Mouse (Mus musculus) hindbrain, embryonic 14.5 days (tissue): ENCODE results near the gene Flnb. TPM values are rescaled to one million over a fixed set of nuclear protein-coding genes. Genes with fewer than 3 reads are reported as not detected.

Source experiments
- ATAC-seq: fragments of 200-750 bp; cut with Nextera tagmentation; 2 replicates; pipeline ENCODE4 v1.8.0; 2017; ENCODE audit warnings: moderate number of reproducible peaks, mild to moderate bottlenecking, moderate TSS enrichment, moderate library complexity; ENCODE audit not compliant: low FRiP score
- DNase-seq: peaks from one replicate; pipeline ENCODE4 v3.0.0-alpha.2; 2015; ENCODE audit warnings: low spot score
- H3K27ac ChIP-seq: fragments of 300-500 bp; sonication (generic); 2 replicates; pipeline ENCODE4 v1.5.1; 2014; ENCODE audit warnings: mild to moderate bottlenecking, moderate library complexity
- H3K27me3 ChIP-seq: fragments of 300-500 bp; sonication (generic); 2 replicates; pipeline ENCODE4 v1.6.1; 2014; ENCODE audit warnings: mild to moderate bottlenecking, low read length, mixed read lengths; ENCODE audit not compliant: control insufficient read depth, insufficient read depth
- H3K36me3 ChIP-seq: fragments of 300-500 bp; sonication (generic); replicated peaks from 2 replicates; pipeline ENCODE4 v1.6.1; 2014; ENCODE audit not compliant: control insufficient read depth, insufficient read depth
- H3K4me1 ChIP-seq: fragments of 300-500 bp; sonication (generic); replicated peaks from 2 replicates; pipeline ENCODE4 v1.6.1; 2014; ENCODE audit warnings: antibody characterized with exemption, low read length, mixed read lengths; ENCODE audit not compliant: control insufficient read depth, insufficient read depth
- H3K4me2 ChIP-seq: fragments of 300-500 bp; sonication (generic); replicated peaks from 2 replicates; pipeline ENCODE4 v1.6.1; 2014; ENCODE audit warnings: mild to moderate bottlenecking, moderate library complexity
- H3K4me3 ChIP-seq: fragments of 300-500 bp; sonication (generic); replicated peaks from 2 replicates; pipeline ENCODE4 v1.5.1; 2014; ENCODE audit warnings: mild to moderate bottlenecking, low read length
- H3K9ac ChIP-seq: fragments of 300-500 bp; sonication (generic); 2 replicates; pipeline ENCODE4 v1.6.1; 2014
- H3K9me3 ChIP-seq: fragments of 300-500 bp; sonication (generic); 2 replicates; pipeline ENCODE4 v1.6.1; 2016; ENCODE audit warnings: low read length; ENCODE audit not compliant: control insufficient read depth
- WGBS: fragments of 180-500 bp; shearing (Covaris S2); extraction: QIAGEN DNeasy Blood & Tissue Kit; methylation state at CpG from one replicate; pipeline ENCODE4 v1.1.7; 2014; 5-methylcytosine and 5-hydroxymethylcytosine counted together
- polyA plus RNA-seq: library from polyadenylated mRNA; unstranded; fragments of >200 nt; fragmentation: Nextera tagmentation; extraction: Ambion mirVana; gene quantifications from 2 replicates; pipeline ENCODE4 v1.2.1, GENCODE M21; 2014

Gene Flnb
- polyA plus RNA-seq, 1 experiment from 2014 or later: 9.0 TPM

DNA sequence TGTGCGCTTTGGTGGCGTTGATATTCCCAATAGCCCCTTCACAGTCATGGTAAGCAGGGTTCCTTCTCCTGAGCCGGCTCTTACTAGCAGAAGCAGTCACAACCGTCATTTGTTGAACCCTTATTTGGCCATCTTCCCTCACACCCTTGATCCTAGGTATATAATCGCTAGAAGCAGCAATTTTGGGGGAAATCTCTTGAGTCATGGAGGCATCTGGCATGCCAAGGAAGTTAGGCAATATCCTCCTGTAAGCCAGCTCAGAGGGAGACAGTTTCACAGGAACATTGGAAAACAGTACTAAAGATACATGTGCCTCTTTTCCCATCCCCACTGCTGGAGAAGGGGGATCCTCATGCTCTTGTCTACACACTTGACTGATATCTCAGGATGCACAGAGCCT lies 101.6 kb downstream of the Flnb start:
- DNase-seq (no peak), ATAC-seq (no peak)
- no peak overlapping the region for H3K9ac ChIP-seq
- peaks cover 90% of the 10 kb centered on the region for H3K36me3 ChIP-seq
- no peaks in the 10 kb centered on the region for H3K9me3 ChIP-seq
- no peak overlapping the region for H3K27ac ChIP-seq
- no peak overlapping the region for H3K4me2 ChIP-seq
- H3K27me3 ChIP-seq: no peaks in the 10 kb centered on the region
- H3K4me3 ChIP-seq: no peak overlapping the region
- 94% methylated on average over 5 of the region's 5 CpGs for WGBS
- no peaks in the 10 kb centered on the region for H3K4me1 ChIP-seq

DNA sequence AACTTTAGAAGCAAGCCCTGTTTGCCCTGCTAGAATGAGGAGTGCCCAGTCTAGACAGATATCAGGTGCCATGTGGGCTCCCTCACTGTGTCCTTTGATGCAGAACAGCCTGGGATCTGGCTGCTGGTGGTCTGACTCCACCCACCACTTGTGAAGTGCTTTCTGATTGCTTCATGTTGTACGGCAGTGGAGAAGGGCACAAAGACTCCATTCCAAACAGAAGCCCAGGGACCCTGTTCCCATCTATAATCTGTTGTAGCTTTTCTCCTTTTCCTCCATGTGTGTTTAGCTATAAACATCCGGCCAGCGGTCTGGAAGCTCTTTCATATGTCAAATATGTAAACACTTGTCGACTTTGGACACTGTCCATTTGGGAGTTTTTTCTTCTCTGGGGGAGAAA lies 102.2 kb downstream of the Flnb start:
- H3K27ac ChIP-seq: no peak overlapping the region
- no peaks in the 10 kb centered on the region for H3K27me3 ChIP-seq
- H3K36me3 ChIP-seq: peaks cover 88% of the 10 kb centered on the region
- ATAC-seq: no peak
- H3K4me3 ChIP-seq: no peak overlapping the region
- H3K9me3 ChIP-seq: no peaks in the 10 kb centered on the region
- 83% methylated on average over 4 of the region's 4 CpGs for WGBS
- H3K4me2 ChIP-seq: no peak overlapping the region
- H3K4me1 ChIP-seq: no peaks in the 10 kb centered on the region
- DNase-seq: no peak
- no peak overlapping the region for H3K9ac ChIP-seq

GRCm38 (mm10) chr14:7921459-7921858 lies 103.7 kb downstream of the Flnb start:
- Histone ChIP-seq H3K4me3 (no peak overlapping the region), H3K4me1 (no peaks in the 10 kb centered on the region), H3K9me3 (no peaks in the 10 kb centered on the region), H3K27me3 (no peaks in the 10 kb centered on the region), H3K36me3 (peaks cover 89% of the 10 kb centered on the region), H3K4me2 (no peak overlapping the region), H3K27ac (no peak overlapping the region), H3K9ac (no peak overlapping the region)
- DNase-seq: no peak
- 89% methylated on average over 5 of the region's 5 CpGs for WGBS
- ATAC-seq: no peak

DNA sequence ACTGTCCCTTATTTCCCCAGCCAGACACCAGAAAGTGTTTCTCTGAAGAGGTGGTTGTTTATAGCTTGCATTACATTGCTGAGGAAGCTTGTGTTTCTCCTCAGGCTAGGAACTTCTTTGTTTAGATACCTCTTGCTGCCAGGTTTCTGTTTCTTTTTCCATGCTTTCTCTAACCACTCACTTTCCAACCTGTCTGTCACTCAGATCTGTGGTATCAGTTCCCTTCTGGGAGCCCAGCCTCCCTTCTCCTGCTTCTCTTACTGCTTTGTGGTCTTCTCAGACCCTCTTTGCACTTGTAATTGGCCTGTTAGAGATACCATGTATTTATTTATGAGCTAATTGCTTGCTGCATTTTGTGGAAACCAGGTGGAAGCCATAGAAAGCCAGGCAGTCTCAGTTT lies 105.9 kb downstream of the Flnb start:
- H3K9me3 ChIP-seq: no peaks in the 10 kb centered on the region
- no peak overlapping the region for H3K9ac ChIP-seq
- DNase-seq (no peak), ATAC-seq (no peak)
- H3K4me3 ChIP-seq: no peak overlapping the region
- no peak overlapping the region for H3K4me2 ChIP-seq
- H3K4me1 ChIP-seq: no peaks in the 10 kb centered on the region
- H3K27me3 ChIP-seq: no peaks in the 10 kb centered on the region
- peaks cover 83% of the 10 kb centered on the region for H3K36me3 ChIP-seq
- no peak overlapping the region for H3K27ac ChIP-seq

- Histone ChIP-seq H3K27ac (no peak overlapping the region), H3K36me3 (peaks cover 91% of the 10 kb centered on the region), H3K9ac (no peak overlapping the region), H3K27me3 (no peaks in the 10 kb centered on the region), H3K4me3 (no peak overlapping the region), H3K9me3 (no peaks in the 10 kb centered on the region), H3K4me2 (no peak overlapping the region), H3K4me1 (no peaks in the 10 kb centered on the region)
- DNase-seq (no peak), ATAC-seq (no peak)
- WGBS: 79% methylated on average over 1 of the region's 1 CpGs
Observed at GRCm38 (mm10) chr14:7928362-7928761, 110.6 kb downstream of the Flnb start.

DNA sequence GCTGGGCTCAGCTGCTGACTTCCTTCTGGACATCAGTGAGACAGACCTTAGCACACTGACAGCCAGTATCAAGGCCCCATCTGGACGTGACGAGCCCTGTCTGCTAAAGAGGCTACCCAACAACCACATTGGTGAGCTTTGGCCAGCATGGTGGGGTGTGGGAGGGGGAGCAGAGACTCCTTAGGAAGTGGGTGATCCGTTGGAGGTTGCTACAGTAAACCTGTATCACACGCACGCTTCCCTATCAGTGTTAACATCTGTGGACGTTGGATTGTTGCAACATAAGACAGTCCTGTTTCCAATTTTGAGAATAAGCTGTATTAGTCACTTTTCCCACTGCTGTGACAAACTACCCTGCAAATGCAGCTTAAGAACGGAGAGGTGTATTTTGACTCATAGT lies 111.3 kb downstream of the Flnb start:
- no peaks in the 10 kb centered on the region for H3K4me1 ChIP-seq
- WGBS: 92% methylated on average over 7 of the region's 7 CpGs
- H3K4me2 ChIP-seq: no peak overlapping the region
- DNase-seq: no peak
- H3K27me3 ChIP-seq: no peaks in the 10 kb centered on the region
- no peaks in the 10 kb centered on the region for H3K9me3 ChIP-seq
- ATAC-seq: no peak
- H3K4me3 ChIP-seq: no peak overlapping the region
- no peak overlapping the region for H3K9ac ChIP-seq
- H3K36me3 ChIP-seq: peaks cover 90% of the 10 kb centered on the region
- H3K27ac ChIP-seq: no peak overlapping the region

DNA sequence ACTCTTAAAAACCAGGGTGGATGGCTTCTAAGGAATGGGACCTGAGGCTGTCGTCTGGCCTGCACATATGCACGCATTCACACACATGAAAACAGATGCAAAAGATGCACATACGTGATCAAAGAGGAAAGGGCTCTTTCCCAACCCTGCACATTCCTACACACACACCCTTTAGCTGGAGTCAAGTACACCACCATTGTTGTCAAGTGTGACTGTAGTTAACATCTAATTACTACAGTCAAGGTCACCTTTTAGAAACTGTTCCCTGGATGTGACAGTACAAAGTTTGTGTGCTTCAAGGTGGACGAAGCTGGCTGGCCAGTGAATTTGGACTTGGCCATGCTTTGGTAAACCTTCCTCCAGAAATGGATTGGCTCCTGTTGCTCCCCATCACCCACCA lies 114.4 kb downstream of the Flnb start:
- no peaks in the 10 kb centered on the region for H3K27me3 ChIP-seq
- DNase-seq (no peak), ATAC-seq (no peak)
- H3K4me3 ChIP-seq: no peak overlapping the region
- H3K9me3 ChIP-seq: no peaks in the 10 kb centered on the region
- H3K9ac ChIP-seq: no peak overlapping the region
- peaks cover 83% of the 10 kb centered on the region for H3K36me3 ChIP-seq
- 0 out of 2 replicates have a peak, but pooled peaks cover 6% of the 10 kb centered on the region for H3K4me1 ChIP-seq
- WGBS: 93% methylated on average over 4 of the region's 4 CpGs
- H3K27ac ChIP-seq: no peak overlapping the region
- H3K4me2 ChIP-seq: no peak overlapping the region

GRCm38 (mm10) chr14:7934166-7934565 lies 116.4 kb downstream of the Flnb start:
- Histone ChIP-seq H3K4me2 (no peak overlapping the region), H3K27ac (no peak overlapping the region), H3K27me3 (no peaks in the 10 kb centered on the region), H3K4me3 (no peak overlapping the region), H3K9ac (no peak overlapping the region), H3K36me3 (peaks cover 75% of the 10 kb centered on the region), H3K9me3 (no peaks in the 10 kb centered on the region), H3K4me1 (0 out of 2 replicates have a peak, but pooled peaks cover 6% of the 10 kb centered on the region)
- no peak for DNase-seq
- no peak for ATAC-seq
- 96% methylated on average over 7 of the region's 7 CpGs for WGBS

DNA sequence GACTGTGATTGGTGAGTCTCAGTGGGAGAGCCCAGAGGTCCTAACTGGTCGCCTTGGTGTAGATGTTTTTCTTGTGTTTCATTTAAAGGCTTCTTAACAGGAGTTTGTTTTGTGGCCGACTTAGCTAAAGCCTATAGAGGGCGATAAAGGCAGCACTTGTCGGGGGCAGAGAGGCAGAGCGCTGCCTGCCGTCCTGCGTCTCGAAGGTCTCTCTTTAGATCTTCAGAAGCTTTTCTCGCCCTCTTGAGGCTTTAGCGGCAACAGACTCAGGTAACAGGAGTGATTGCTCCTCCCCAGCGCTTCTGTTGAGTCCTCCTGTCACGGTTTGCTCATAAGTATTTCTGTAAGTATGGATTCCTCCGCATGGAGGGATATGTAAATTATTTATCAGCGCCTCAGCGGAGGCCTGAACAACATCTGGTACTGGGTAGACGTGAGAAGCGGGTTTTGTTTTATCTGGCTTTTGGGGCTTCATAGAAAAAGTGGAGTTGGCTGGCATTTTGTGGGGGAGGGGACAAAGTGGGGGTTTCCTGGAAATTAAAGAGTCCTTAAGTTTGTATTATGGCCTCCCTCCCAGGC lies 119.4 kb downstream of the Flnb start:
- H3K27me3 ChIP-seq: no peaks in the 10 kb centered on the region
- H3K4me2 ChIP-seq: no peak overlapping the region
- 0 out of 2 replicates have a peak, but pooled peaks cover 6% of the 10 kb centered on the region for H3K4me1 ChIP-seq
- no peaks in the 10 kb centered on the region for H3K9me3 ChIP-seq
- ATAC-seq (peak; percentile 66), DNase-seq (peak; percentile 66)
- H3K36me3 ChIP-seq: peaks cover 67% of the 10 kb centered on the region
- H3K27ac ChIP-seq: no peak overlapping the region
- WGBS: 16% methylated on average over 17 of the region's 17 CpGs
- no peak overlapping the region for H3K9ac ChIP-seq
- no peak overlapping the region for H3K4me3 ChIP-seq
